Mouse (Mus musculus): ENCODE results near the gene Gal3st2. TPM values are rescaled to one million over a fixed set of nuclear protein-coding genes. Genes with fewer than 3 reads are reported as not detected.
A peak's percentile ranks its signal among the peaks of the same experiment; 100 is the strongest.
"Not testable (repeated sequence)": the region's sequence is repeated elsewhere in the genome, so short reads cannot be mapped to it uniquely, and the experiment has no call there.

The Gal3st2 gene
- polyA plus RNA-seq, 1 experiment from 2014 or later = not detected

- no peaks in the 10 kb centered on the region for H3K4me1 ChIP-seq
- no peak overlapping the region for H3K9ac ChIP-seq
- H3K4me3 ChIP-seq (replicated peaks) = no peak overlapping the region
- ATAC-seq (ENCODE audit: low FRiP score) = no peak
- no peaks in the 10 kb centered on the region for H3K9me3 ChIP-seq
- WGBS = 94% methylated on average over 4 of the region's 4 CpGs
- H3K27ac ChIP-seq = no peak overlapping the region
- H3K27me3 ChIP-seq = no peaks in the 10 kb centered on the region
- H3K36me3 ChIP-seq (replicated peaks) = peaks cover 7% of the 10 kb centered on the region
- H3K4me2 ChIP-seq = no peak overlapping the region
Measured at GRCm38 (mm10) chr1:93835211-93835610, 25.9 kb upstream of the Gal3st2 start.

DNA sequence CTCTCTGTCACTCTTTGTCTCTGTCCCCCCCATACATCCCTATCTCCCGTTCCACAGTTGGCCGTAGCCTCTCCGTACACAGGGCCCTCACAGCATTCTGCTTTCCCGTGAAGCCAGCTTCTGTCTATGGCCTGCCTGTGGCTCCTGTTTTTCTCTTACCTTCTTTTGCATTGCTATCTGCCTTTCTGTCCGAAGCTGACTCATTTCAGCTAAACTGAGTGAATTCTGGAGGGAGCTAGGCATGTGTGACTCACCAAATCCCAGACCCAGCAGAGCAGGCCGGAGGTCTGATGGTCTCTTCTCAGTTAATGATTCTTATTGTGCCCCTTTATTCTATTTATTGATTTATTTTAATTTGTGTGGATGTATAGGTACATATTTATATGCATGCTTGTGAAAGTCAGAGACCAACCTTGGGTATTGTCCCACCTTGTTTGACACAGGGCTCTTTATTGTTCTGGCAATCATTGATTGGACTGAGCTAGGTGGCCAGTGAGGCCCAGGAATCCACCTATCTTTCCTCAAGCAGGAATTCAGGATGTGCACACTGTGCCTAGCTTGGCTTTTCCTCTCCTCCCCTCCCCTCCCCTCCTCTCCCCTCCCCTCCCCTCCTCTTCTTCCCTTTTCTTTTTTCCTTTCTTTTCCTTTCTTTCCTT is 25.1 kb upstream of the Gal3st2 start:
- Histone ChIP-seq H3K4me3 (replicated peaks) (no peak overlapping the region), H3K9ac (no peak overlapping the region), H3K4me1 (no peaks in the 10 kb centered on the region), H3K36me3 (replicated peaks) (peaks cover 7% of the 10 kb centered on the region), H3K27me3 (no peaks in the 10 kb centered on the region), H3K27ac (no peak overlapping the region), H3K4me2 (no peak overlapping the region), H3K9me3 (no peaks in the 10 kb centered on the region)
- 93% methylated on average over 6 of the region's 6 CpGs for WGBS
- no peak for ATAC-seq (ENCODE audit: low FRiP score)

- Histone ChIP-seq H3K4me3 (replicated peaks) (no peak overlapping the region), H3K27me3 (no peaks in the 10 kb centered on the region), H3K9me3 (no peaks in the 10 kb centered on the region), H3K27ac (no peak overlapping the region), H3K4me2 (no peak overlapping the region), H3K9ac (no peak overlapping the region), H3K36me3 (replicated peaks) (peaks cover 7% of the 10 kb centered on the region), H3K4me1 (no peaks in the 10 kb centered on the region)
- ATAC-seq (ENCODE audit: low FRiP score) = no peak
- 93% methylated on average over 2 of the region's 2 CpGs for WGBS
Measured at GRCm38 (mm10) chr1:93836532-93836913, 24.6 kb upstream of the Gal3st2 start.

DNA sequence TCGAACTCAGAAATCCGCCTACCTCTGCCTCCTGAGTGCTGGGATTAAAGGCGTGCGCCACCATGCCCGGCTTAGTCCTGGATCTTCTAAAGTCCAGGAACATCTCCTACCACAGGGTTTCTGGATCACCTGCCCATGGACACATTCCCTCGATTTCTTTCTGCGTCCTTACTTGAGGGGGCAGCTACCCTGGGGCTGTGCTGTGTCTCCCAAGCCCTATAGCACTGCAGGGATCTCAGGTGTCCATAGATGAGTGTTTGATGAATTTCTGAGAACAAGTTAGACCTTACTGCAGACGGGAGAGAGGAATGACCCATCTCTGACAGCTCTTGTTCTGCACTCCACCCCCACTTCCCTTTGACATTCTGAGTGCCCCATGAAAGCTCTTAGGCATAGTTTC is 23.8 kb upstream of the Gal3st2 start:
- no peaks in the 10 kb centered on the region for H3K27me3 ChIP-seq
- no peaks in the 10 kb centered on the region for H3K4me1 ChIP-seq
- H3K4me2 ChIP-seq = no peak overlapping the region
- H3K9ac ChIP-seq = no peak overlapping the region
- WGBS = 97% methylated on average over 8 of the region's 8 CpGs
- peaks cover 7% of the 10 kb centered on the region for H3K36me3 ChIP-seq (replicated peaks)
- no peak for ATAC-seq (ENCODE audit: low FRiP score)
- H3K27ac ChIP-seq = no peak overlapping the region
- no peaks in the 10 kb centered on the region for H3K9me3 ChIP-seq
- no peak overlapping the region for H3K4me3 ChIP-seq (replicated peaks)

GRCm38 (mm10) chr1:93838569-93838968 is 22.5 kb upstream of the Gal3st2 start:
- H3K9me3 ChIP-seq; H3K36me3 ChIP-seq (replicated peaks); H3K27me3 ChIP-seq; H3K4me3 ChIP-seq (replicated peaks); H3K4me2 ChIP-seq; ATAC-seq (ENCODE audit: low FRiP score); H3K9ac ChIP-seq; H3K27ac ChIP-seq; H3K4me1 ChIP-seq: not testable (repeated sequence)
- 96% methylated on average over 8 of the region's 8 CpGs for WGBS

GRCm38 (mm10) chr1:93845766-93846366 is 15.2 kb upstream of the Gal3st2 start:
- 72% methylated on average over 2 of the region's 3 CpGs for WGBS
- H3K4me3 ChIP-seq (replicated peaks); H3K4me2 ChIP-seq; H3K27me3 ChIP-seq; H3K4me1 ChIP-seq; H3K36me3 ChIP-seq (replicated peaks); H3K9ac ChIP-seq; H3K27ac ChIP-seq; H3K9me3 ChIP-seq: not testable (repeated sequence)
- ATAC-seq (ENCODE audit: low FRiP score) = peak; percentile 30; the same call in 1 of the 2 replicates

DNA sequence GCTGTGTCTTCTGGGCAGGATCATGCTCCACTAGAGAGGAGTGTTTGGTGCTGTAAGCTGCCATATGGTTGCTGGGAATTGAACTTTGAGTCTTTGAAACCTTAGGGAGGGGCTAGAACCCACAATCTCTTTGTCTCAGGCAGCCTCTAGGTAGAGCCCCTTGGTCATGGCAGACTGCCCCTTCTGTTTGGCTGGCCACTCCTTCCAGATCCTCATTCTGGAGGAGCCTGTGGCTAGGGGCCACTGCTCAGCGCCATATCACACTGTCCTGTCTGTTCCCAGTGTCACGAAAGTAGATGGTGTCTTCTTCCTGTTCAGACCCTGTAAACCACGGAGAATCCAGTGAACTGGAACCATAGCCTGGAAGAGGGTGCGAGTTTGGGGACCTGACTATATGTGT is 5.3 kb upstream of the Gal3st2 start:
- not testable (repeated sequence) for H3K4me2 ChIP-seq; H3K9ac ChIP-seq; H3K36me3 ChIP-seq (replicated peaks); ATAC-seq (ENCODE audit: low FRiP score); H3K4me1 ChIP-seq; H3K27me3 ChIP-seq; H3K4me3 ChIP-seq (replicated peaks); H3K9me3 ChIP-seq; H3K27ac ChIP-seq
- 88% methylated on average over 4 of the region's 4 CpGs for WGBS

DNA sequence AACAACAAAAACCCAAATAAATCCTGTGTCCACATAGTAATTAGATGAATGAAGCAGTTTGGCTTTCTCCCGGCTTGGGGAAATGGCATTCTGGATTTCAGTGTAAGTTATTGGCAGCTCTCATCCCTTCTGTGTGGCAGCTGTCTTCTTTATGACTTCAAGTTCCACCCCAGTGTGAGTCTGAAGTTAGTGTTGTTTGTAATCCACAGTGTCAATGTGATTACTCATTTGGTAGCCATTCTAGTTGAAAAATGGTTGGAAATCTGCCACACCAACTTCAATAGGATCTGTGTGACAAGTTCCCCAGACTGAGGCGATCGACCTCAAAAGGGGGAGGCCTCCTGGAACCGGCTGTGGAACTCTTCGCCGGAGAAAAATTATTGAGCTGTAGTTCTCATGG is 3.7 kb upstream of the Gal3st2 start:
- 84% methylated on average over 6 of the region's 6 CpGs for WGBS
- no peak for ATAC-seq (ENCODE audit: low FRiP score)
- no peak overlapping the region for H3K9ac ChIP-seq
- H3K27me3 ChIP-seq = no peaks in the 10 kb centered on the region
- no peak overlapping the region for H3K27ac ChIP-seq
- no peaks in the 10 kb centered on the region for H3K4me1 ChIP-seq
- no peaks in the 10 kb centered on the region for H3K36me3 ChIP-seq (replicated peaks)
- H3K4me3 ChIP-seq (replicated peaks) = no peak overlapping the region
- no peaks in the 10 kb centered on the region for H3K9me3 ChIP-seq
- no peak overlapping the region for H3K4me2 ChIP-seq

- WGBS = 90% methylated on average over 3 of the region's 3 CpGs
- H3K9me3 ChIP-seq = no peaks in the 10 kb centered on the region
- H3K4me1 ChIP-seq = no peaks in the 10 kb centered on the region
Measured at GRCm38 (mm10) chr1:93857991-93858390, 3.1 kb upstream of the Gal3st2 start.

GRCm38 (mm10) chr1:93859619-93860018 is 1.5 kb upstream of the Gal3st2 start:
- no peak overlapping the region for H3K9ac ChIP-seq
- H3K36me3 ChIP-seq (replicated peaks) = no peaks in the 10 kb centered on the region
- no peaks in the 10 kb centered on the region for H3K27me3 ChIP-seq
- H3K9me3 ChIP-seq = no peaks in the 10 kb centered on the region
- no peaks in the 10 kb centered on the region for H3K4me1 ChIP-seq
- H3K4me3 ChIP-seq (replicated peaks) = no peak overlapping the region
- no peak overlapping the region for H3K27ac ChIP-seq
- H3K4me2 ChIP-seq = no peak overlapping the region
- ATAC-seq (ENCODE audit: low FRiP score) = no peak

More at GRCm38 (mm10) chr1:93857991-93858390, 3.1 kb upstream of the Gal3st2 start:
- H3K9ac ChIP-seq = no peak overlapping the region
- no peak overlapping the region for H3K4me2 ChIP-seq
- no peaks in the 10 kb centered on the region for H3K27me3 ChIP-seq
- H3K36me3 ChIP-seq (replicated peaks) = no peaks in the 10 kb centered on the region
- ATAC-seq (ENCODE audit: low FRiP score) = no peak
- H3K4me3 ChIP-seq (replicated peaks) = no peak overlapping the region
- H3K27ac ChIP-seq = no peak overlapping the region

DNA sequence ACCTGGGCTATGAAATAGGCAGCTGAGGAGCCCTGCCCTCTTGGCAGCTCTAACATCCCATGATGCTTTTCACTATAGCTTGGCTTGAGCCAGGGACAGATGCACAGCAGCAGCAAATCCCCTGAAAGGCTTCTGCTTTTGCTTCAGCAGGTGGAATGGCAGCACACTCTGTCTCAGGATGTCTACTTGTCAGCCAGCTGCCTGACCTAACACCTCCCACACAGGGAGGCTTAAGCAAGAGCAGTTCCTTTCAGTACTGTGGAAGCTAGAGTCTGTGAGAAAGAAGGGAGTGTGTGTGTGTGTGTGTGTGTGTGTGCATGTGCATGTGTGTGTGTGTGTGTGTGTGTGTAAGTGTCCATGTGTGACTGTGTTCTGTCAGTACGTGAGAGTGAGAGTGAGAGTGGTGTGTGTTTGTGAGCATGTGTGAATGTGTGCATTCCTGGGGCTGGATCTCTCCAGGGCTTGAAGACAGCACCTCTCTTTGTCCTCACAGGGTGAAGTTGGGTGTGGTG is 10.5 kb downstream of the Gal3st2 start:
- not testable (repeated sequence) for H3K9ac ChIP-seq; H3K4me1 ChIP-seq; H3K4me2 ChIP-seq; ATAC-seq (ENCODE audit: low FRiP score); H3K27ac ChIP-seq; H3K27me3 ChIP-seq; H3K4me3 ChIP-seq (replicated peaks); H3K36me3 ChIP-seq (replicated peaks); H3K9me3 ChIP-seq
- 63% methylated on average over 1 of the region's 1 CpGs for WGBS

- H3K27me3 ChIP-seq; H3K9ac ChIP-seq; H3K4me2 ChIP-seq; H3K4me3 ChIP-seq (replicated peaks); H3K9me3 ChIP-seq; ATAC-seq (ENCODE audit: low FRiP score); H3K36me3 ChIP-seq (replicated peaks); H3K27ac ChIP-seq; H3K4me1 ChIP-seq: not testable (repeated sequence)
- 90% methylated on average over 13 of the region's 22 CpGs for WGBS
Measured at GRCm38 (mm10) chr1:93874405-93874804, 13.3 kb downstream of the Gal3st2 start.

DNA sequence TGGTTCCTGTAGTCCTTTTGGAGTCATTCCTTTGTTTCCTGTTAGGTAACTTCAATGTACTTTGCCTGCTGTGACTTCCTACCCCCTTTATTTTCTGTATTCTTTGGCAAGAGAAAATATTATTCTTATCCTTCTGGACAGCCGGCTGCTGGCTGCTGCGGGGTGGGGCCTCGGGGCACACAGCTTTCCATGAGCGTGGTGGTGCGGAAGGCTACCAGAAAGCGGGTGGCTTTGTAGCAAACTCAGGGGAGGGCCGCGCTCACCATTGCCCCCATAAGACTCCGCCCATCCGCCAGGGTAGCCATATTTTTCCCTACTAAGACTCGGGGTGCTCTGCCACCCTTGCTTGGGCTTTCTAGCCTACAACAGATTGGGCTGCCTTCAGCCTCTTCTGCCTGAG is 20.7 kb downstream of the Gal3st2 start:
- not testable (repeated sequence) for H3K9ac ChIP-seq; ATAC-seq (ENCODE audit: low FRiP score)

More for the DNA sequence above, 20.7 kb downstream of the Gal3st2 start:
- H3K27ac ChIP-seq; H3K9me3 ChIP-seq; H3K4me3 ChIP-seq (replicated peaks); H3K36me3 ChIP-seq (replicated peaks); H3K4me2 ChIP-seq; H3K4me1 ChIP-seq; H3K27me3 ChIP-seq: not testable (repeated sequence)
- WGBS = no CpG with 5 or more reads among the region's 11 CpGs
